Mouse (Mus musculus) intestine, postnatal 0 days (tissue): Measurements from ENCODE around the gene Fbxw14. TPM values are rescaled to one million over a fixed set of nuclear protein-coding genes. Genes with fewer than 3 reads are reported as not detected.
"Not testable (repeated sequence)": the region's sequence is repeated elsewhere in the genome, so short reads cannot be mapped to it uniquely, and the experiment has no call there.

Experiments
- ATAC-seq: fragments of 200-750 bp; cut with Nextera tagmentation; 2 replicates; pipeline ENCODE4 v1.8.0; 2017; ENCODE audit warnings: mild to moderate bottlenecking, moderate TSS enrichment, moderate library complexity
- H3K27ac ChIP-seq: fragments of 300-500 bp; sonication (generic); 2 replicates; pipeline ENCODE4 v1.5.1; 2014; ENCODE audit warnings: mild to moderate bottlenecking, low read depth, low read length, moderate library complexity
- H3K27me3 ChIP-seq: fragments of 300-500 bp; sonication (generic); replicated peaks from 2 replicates; pipeline ENCODE4 v1.6.1; 2014; ENCODE audit warnings: low read length, mixed read lengths; ENCODE audit not compliant: control insufficient read depth, insufficient read depth
- H3K36me3 ChIP-seq: fragments of 300-500 bp; sonication (generic); 2 replicates; pipeline ENCODE4 v1.6.1; 2014; ENCODE audit warnings: mild to moderate bottlenecking, moderate library complexity; ENCODE audit not compliant: control insufficient read depth, insufficient read depth
- H3K4me1 ChIP-seq: fragments of 300-500 bp; sonication (generic); replicated peaks from 2 replicates; pipeline ENCODE4 v1.6.1; 2014; ENCODE audit warnings: antibody characterized with exemption, low read length, mixed read lengths; ENCODE audit not compliant: control insufficient read depth, insufficient read depth
- H3K4me2 ChIP-seq: fragments of 300-500 bp; sonication (generic); replicated peaks from 2 replicates; pipeline ENCODE4 v1.6.1; 2014; ENCODE audit warnings: low read depth, mild to moderate bottlenecking, moderate library complexity
- H3K4me3 ChIP-seq: fragments of 300-500 bp; sonication (generic); 2 replicates; pipeline ENCODE4 v1.5.1; 2014; ENCODE audit warnings: low read depth, low read length
- H3K9ac ChIP-seq: fragments of 300-500 bp; sonication (generic); 2 replicates; pipeline ENCODE4 v1.6.1; 2014; ENCODE audit warnings: mild to moderate bottlenecking, low read depth, low read length
- H3K9me3 ChIP-seq: fragments of 300-500 bp; sonication (generic); 2 replicates; pipeline ENCODE4 v1.6.1; 2016; ENCODE audit warnings: mixed run types; ENCODE audit not compliant: control insufficient read depth
- CTCF ChIP-seq: sonication (generic); IDR thresholded peaks from 2 replicates; pipeline ENCODE4 v1.5.1; 2016; ENCODE audit warnings: low read depth, mild to moderate bottlenecking, control low read depth, antibody characterized with exemption, moderate library complexity
- WGBS: fragments of 180-500 bp; shearing (Covaris S2); extraction: QIAGEN DNeasy Blood & Tissue Kit; methylation state at CpG from one replicate; pipeline ENCODE4 v1.1.7; 2014; 5-methylcytosine and 5-hydroxymethylcytosine counted together
- polyA plus RNA-seq: library from polyadenylated mRNA; unstranded; fragments of >200 nt; fragmentation: Nextera tagmentation; extraction: Ambion mirVana; gene quantifications from 2 replicates; pipeline ENCODE4 v1.2.1, GENCODE M21; 2015

The Fbxw14 gene
- polyA plus RNA-seq = not detected in 2 replicates

DNA sequence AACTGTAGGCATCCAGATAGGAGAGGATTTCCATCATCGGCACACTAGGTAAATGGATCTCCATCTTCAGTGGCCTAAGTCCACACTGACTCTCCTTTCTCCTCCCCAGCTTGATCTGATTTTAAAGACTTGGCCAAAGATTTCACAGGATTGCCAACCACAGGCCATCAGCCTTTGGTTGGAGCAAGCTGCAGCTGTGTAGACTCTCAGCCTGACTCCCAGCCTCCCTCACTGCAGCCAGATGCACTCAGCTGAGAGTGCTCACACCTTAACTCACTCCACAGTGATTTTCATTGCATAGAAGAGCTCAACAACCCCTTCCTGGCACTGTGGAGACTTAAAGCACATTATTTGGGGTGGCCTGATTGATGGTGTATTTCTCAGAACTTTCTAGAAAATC is at the start of gene Fbxw14:
Fbxw14 (minus strand) TSS at position 101 of the 400 bp plus-strand sequence.
- H3K27me3 ChIP-seq, H3K4me3 ChIP-seq, ATAC-seq, H3K4me1 ChIP-seq, H3K9ac ChIP-seq, H3K4me2 ChIP-seq, H3K27ac ChIP-seq, H3K36me3 ChIP-seq, H3K9me3 ChIP-seq: not testable (repeated sequence)
- no CpG with 5 or more reads among the region's 1 CpGs for WGBS

DNA sequence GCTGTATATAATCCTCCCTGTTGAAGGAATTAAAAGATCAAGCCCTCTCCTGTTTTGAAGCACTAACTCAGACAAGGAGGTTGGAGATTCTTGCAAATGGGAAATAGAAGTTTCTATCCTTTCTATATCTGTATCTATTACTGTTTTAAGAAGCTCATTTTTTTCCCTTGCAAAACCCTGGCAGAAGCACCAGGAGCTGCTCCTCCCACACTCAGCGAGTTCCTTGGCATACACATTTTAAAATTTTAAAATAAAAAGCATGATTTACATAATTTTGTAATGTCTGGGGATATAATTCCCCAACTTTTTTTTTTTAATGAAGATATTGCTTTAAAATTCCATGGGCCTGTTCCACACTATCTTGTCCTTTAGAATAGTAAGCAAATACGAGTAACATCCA is 24.4 kb downstream of the Fbxw14 start:
- no peaks in the 10 kb centered on the region for H3K27me3 ChIP-seq
- no peak overlapping the region for H3K4me2 ChIP-seq
- no peak overlapping the region for H3K27ac ChIP-seq
- H3K36me3 ChIP-seq = no peaks in the 10 kb centered on the region
- H3K4me1 ChIP-seq = no peaks in the 10 kb centered on the region
- no peak for ATAC-seq
- WGBS = 77% methylated on average over 2 of the region's 2 CpGs
- H3K9ac ChIP-seq = no peak overlapping the region
- H3K9me3 ChIP-seq = 0 out of 2 replicates have a peak, but pooled peaks cover 2% of the 10 kb centered on the region
- TF ChIP-seq CTCF = no peak
- no peak overlapping the region for H3K4me3 ChIP-seq

DNA sequence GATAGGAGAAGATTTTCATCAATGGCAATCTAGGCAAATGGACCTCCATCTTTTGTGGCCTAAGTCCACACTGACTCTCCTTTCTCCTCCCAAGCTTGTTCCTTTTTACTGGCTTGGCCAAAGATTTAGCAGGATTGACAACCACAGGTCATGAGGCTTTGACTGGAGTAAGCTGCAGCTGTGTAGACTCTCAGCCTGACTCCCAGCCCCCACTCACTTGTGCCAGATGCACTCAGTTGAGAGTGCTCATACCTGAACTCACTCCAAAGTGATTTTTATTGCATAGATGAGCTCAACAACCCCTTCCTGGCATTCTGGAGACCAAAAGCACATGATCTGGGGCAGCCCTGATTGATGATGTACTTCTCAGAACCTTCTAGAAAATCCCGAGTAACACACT is 52.8 kb downstream of the Fbxw14 start, which contains the start of gene Fbxw20:
Fbxw20 (minus strand) TSS at position 101 of the 400 bp plus-strand sequence.
- no peaks in the 10 kb centered on the region for H3K4me1 ChIP-seq
- H3K27me3 ChIP-seq = no peaks in the 10 kb centered on the region
- WGBS = 85% methylated on average over 1 of the region's 1 CpGs
- no peak within 1 kb of the TSS for H3K4me2 ChIP-seq
- H3K9me3 ChIP-seq = no peaks in the 10 kb centered on the region
- no peak within 1 kb of the TSS for H3K4me3 ChIP-seq
- no peak for ATAC-seq
- no peak for TF ChIP-seq CTCF
- H3K36me3 ChIP-seq = no peaks in the 10 kb centered on the region
- H3K27ac ChIP-seq = no peak within 1 kb of the TSS
- no peak within 1 kb of the TSS for H3K9ac ChIP-seq

Other genes with a start within 250 kb of the Fbxw14 start
- gene Shisa5, start 249.1 kb downstream of the Fbxw14 start, polyA plus RNA-seq = 303 and 311 TPM in 2 replicates
- gene Trex1, start 227.9 kb downstream of the Fbxw14 start, polyA plus RNA-seq = 16.1 and 17.1 TPM in 2 replicates
- 7.5 and 8.9 TPM in 2 replicates for gene Atrip, start 213.6 kb downstream of the Fbxw14 start, polyA plus RNA-seq
- gene Ccdc51, start 205.2 kb downstream of the Fbxw14 start, polyA plus RNA-seq = 12.1 and 12.7 TPM in 2 replicates
- gene Tma7, start 205.1 kb downstream of the Fbxw14 start, polyA plus RNA-seq = 683 and 718 TPM in 2 replicates
- 1.3 and 1.6 TPM in 2 replicates for gene Plxnb1, start 192.3 kb downstream of the Fbxw14 start, polyA plus RNA-seq
- not detected in 2 replicates for gene Fbxw21, start 125.6 kb downstream of the Fbxw14 start, polyA plus RNA-seq
- gene Fbxw13, start 91.7 kb downstream of the Fbxw14 start, polyA plus RNA-seq = not detected in 2 replicates
- gene Fbxw20, start 52.9 kb downstream of the Fbxw14 start, polyA plus RNA-seq = not detected in 2 replicates
- gene Fbxw28, start 52.0 kb upstream of the Fbxw14 start, polyA plus RNA-seq = not detected in 2 replicates
- not detected in 2 replicates for gene Fbxw22, start 116.6 kb upstream of the Fbxw14 start, polyA plus RNA-seq
- gene Fbxw16, start 161.5 kb upstream of the Fbxw14 start, polyA plus RNA-seq = not detected in 2 replicates
- not detected in 2 replicates for gene Fbxw19, start 208.2 kb upstream of the Fbxw14 start, polyA plus RNA-seq